Mouse (Mus musculus) B cell, adult 67 days (primary cell): ENCODE measurements around the gene Dll3. TPM values are rescaled to one million over a fixed set of nuclear protein-coding genes. Genes with fewer than 3 reads are reported as not detected.

ENCODE experiments used
- total RNA-seq, 2 experiments: library from RNA; stranded (reverse); gene quantifications; 4 replicates each; pipeline ENCODE4 v1.2.4; 2023

Dll3 gene
- not detected for total RNA-seq

DNA sequence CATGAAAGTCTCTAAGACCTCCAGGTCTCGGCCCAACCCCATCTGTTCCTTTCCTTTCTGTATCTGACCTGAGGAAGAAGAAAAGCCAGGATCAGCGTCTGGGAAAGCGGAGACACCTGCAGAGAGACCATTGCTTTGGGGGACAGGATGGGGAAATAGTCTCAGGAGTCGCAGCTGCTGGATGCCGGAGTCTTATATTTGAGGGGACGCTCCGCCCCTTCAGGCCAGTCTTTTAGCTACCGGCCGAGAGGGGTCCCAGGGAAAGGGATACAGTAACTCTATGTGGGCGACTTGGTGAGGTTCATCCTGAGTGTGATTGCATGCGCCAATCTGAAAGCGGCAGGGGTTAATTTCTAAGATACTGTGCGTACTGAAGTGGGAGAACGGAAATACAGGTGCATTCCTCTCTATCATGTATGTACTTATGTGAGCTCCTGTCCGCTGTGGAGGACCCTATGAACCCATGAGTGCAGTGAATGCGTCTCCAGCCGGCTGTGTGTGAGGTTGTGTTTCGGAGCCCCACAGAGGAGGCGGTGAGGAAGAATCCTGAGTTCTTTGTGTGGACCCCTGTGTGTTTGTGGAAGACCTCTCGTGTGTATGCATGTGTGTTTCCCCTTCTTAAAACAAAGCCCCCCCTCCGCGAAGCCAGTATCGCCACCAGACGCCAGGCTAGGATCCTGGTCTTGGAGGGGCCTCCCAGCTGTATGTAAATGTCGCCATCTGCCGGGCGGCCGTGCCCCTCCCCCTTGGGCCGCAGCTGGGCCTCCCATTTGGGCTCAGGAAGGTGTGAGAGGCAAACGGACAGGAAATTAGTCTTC, at the start of gene Dll3:
Gene Dll3 (minus strand): TSS at position 623 of the 818 bp plus-strand sequence.

DNA sequence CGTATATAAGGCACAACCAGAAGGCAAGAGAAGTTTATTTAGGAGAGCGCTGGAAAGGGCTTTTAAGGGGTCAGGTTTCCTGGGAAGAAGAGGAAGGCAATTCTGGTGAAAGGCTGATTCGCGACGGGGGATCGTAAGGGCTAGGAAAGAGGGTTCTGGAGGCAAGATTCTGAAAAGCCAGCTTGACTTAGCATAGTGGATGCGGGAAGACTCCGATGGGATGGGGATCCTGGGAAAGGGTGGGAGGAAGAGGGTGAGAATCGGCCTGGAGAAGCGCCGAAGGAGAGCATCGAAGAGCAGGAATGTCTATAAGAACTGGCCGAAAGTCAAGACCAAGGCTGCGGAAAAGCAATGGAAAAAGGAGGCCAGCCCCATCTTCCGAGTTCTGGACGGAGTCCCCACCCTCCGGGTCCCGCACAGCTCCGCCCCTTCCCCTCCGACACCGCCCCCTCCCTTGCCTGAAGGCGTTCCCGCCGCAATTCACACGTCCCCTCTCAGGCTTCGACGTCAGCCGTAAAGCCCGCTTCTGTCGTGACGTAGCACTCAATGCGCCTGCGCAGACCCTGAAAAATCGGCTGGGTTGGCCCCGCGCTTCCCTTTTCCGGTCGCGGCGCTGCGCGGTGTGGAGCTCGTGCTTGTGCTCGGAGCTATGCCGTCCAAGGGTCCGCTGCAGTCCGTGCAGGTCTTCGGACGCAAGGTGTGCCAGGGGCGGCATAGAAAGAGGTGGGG, 48.3 kb upstream of the Dll3 start, which contains the start of gene Rps16:
Gene Rps16 (plus strand): TSS at position 498 of the 729 bp plus-strand sequence.

DNA sequence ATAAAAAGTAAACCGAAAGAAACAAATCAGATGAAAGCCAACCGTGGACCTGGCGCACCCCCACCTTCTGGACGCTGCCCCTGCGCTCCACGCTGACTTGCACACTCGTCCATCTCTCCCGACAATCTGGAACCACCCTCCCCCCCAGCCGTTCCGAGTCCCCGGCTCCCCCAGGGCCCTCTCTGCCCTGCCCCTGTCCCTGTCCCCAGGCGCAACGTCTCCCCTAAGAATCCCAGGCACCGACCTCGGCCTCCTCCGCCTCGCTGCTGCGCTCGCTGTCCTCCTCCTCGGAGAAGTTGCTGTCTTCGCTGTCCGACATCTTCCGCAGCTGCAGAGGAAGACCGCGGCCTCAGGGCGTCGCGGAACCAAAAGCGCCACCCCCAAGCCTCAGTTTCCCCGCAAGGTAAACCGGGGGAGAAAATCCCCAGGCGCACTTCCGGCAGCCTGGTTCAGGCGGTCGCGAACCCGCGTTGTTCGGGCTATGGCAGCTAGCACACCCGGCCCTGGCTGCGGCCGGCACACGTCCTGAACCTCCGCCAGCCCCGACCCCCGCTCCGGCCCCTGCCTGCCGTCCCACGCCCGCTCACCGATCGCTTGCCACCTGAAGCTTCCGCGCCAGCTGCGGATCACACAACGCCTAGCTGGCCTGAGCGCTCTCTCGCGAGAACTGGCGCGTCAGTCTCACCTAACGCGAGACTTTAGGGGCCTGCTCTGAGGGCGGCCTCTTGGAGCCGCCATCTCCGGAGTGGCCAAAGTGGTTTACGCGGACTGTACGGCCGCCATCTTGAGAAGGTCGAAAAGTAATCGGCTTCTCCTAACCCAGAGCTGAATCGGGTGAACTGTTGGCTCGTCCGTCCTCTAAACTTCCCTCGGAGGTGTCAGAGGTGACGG, 36.3 kb upstream of the Dll3 start, which contains the start of gene Supt5:
Gene Supt5 (minus strand): TSS at position 639 of the 891 bp plus-strand sequence.

DNA sequence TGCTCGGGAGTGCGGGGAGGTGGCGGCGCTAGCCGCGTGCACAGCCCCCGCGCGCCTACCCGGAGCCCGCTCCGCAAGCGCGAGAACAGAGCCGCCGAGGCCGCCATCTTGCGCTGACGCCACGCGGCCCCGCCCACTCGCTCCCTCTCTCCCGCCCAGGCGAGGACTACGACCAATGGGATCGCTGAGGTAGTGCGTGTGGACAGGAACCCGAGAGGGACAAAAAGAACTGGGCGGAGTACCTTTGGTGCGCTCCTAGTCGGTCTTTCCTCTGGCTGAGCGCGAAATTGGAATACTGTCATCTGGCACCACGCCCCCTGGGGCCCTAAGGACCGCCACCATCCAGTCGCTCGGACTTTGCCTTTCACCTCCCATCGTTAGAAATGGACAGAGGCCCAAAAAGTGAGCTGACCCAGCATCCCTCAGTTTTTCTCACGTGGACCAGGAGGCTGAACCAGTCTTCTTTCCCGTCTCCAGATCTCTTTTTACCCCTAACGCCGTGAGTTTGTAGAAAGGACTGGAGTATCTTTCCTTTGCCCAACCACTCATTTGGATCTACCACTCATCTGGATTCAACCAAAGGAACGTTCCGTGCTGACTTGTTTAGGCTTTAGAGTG, 10.0 kb upstream of the Dll3 start, which contains the start of gene Timm50:
Gene Timm50 (minus strand): TSS at position 147 of the 618 bp plus-strand sequence.

GRCm38 (mm10) chr7:28290638-28291590, 11.1 kb downstream of the Dll3 start, which contains the start of gene Selenov:
Gene Selenov (minus strand): TSS chr7:28291186.

DNA sequence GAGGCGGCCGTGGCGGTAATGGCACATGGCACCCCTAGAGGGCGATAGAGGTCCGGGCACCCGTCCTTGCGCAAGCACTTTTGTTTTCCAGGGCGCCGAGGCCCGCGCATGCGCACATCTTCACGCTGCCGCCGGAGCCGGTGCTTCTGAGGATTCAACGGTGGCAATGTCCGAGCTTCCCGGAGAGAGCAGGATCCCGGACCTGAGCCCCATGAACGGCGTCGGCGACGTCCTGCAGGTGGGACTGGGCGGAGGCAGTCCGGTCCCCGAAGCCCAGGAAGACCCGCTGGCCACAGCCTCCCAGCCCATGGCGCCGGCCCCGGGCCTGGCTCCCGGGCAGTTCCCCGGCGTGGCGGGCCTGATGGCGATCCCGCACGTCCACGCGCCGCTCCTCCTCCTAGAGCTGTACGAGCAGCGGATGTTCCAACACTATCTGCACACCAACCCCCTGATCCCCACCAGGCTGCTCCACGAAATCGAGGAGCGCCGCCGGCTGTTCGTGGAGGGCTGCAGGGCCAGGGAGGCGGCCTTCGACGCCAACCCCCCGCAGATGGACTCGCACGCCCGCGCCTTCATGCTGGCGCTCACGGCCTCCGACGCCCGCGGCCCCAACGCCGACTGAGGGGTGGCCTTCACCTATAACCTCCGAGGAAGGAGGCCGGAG, 24.3 kb downstream of the Dll3 start, which contains the start of gene Eid2b:
Gene Eid2b (plus strand): TSS at position 125 of the 664 bp plus-strand sequence.

GRCm38 (mm10) chr7:28267129-28268041, 34.7 kb downstream of the Dll3 start, which contains the start of gene Eid2:
Gene Eid2 (plus strand): TSS chr7:28267881.

Other genes with a start within 250 kb of the Dll3 start
- not detected for gene Fcgbp, start 231.0 kb downstream of the Dll3 start, total RNA-seq
- gene 9530053A07Rik, start 172.8 kb downstream of the Dll3 start, total RNA-seq = not detected
- gene Fbl, start 132.5 kb downstream of the Dll3 start, total RNA-seq = 100 to 1,000 TPM; 202 to 203 TPM
- gene Dyrk1b, start 122.8 kb downstream of the Dll3 start, total RNA-seq = 10 to 100 TPM; 19.6 to 25.0 TPM
- gene Eid2, start 34.4 kb downstream of the Dll3 start, total RNA-seq = 1 to 10 TPM; 2.0 to 2.1 TPM
- gene Eid2b, start 24.5 kb downstream of the Dll3 start, total RNA-seq = 1 to 10 TPM; 5.0 to 5.8 TPM
- gene Selenov, start 11.1 kb downstream of the Dll3 start, total RNA-seq = not detected
- gene Timm50, start 9.8 kb upstream of the Dll3 start, total RNA-seq = 10 to 100 TPM; 39.8 to 42.4 TPM
- 100 to 1,000 TPM; 154 to 178 TPM for gene Supt5, start 36.5 kb upstream of the Dll3 start, total RNA-seq
- 1,000 to 10,000 TPM; 3,040 to 3,128 TPM for gene Rps16, start 48.4 kb upstream of the Dll3 start, total RNA-seq
- 100 to 1,000 TPM; 148 to 160 TPM for gene Plekhg2, start 70.4 kb upstream of the Dll3 start, total RNA-seq
- 100 to 1,000 TPM; 693 to 924 TPM for gene Zfp36, start 78.0 kb upstream of the Dll3 start, total RNA-seq
- 10 to 100 TPM; 18.5 to 21.6 TPM for gene Med29, start 90.5 kb upstream of the Dll3 start, total RNA-seq
- 100 to 1,000 TPM; 138 to 180 TPM for gene Paf1, start 90.7 kb upstream of the Dll3 start, total RNA-seq
- 100 to 1,000 TPM; 259 to 266 TPM for gene Gmfg, start 135.2 kb upstream of the Dll3 start, total RNA-seq
- gene Lrfn1, start 149.7 kb upstream of the Dll3 start, total RNA-seq = 1 to 10 TPM; 2.0 to 2.5 TPM
- gene Ifnl2, start 208.2 kb upstream of the Dll3 start, total RNA-seq = not detected
- gene Ifnl3, start 220.6 kb upstream of the Dll3 start, total RNA-seq = not detected
- not detected for gene Sycn, start 238.6 kb upstream of the Dll3 start, total RNA-seq
- gene Nccrp1, start 245.0 kb upstream of the Dll3 start, total RNA-seq = not detected